Mouse (Mus musculus): Measurements from ENCODE around the gene Lrpprc.

Gene Lrpprc

DNA sequence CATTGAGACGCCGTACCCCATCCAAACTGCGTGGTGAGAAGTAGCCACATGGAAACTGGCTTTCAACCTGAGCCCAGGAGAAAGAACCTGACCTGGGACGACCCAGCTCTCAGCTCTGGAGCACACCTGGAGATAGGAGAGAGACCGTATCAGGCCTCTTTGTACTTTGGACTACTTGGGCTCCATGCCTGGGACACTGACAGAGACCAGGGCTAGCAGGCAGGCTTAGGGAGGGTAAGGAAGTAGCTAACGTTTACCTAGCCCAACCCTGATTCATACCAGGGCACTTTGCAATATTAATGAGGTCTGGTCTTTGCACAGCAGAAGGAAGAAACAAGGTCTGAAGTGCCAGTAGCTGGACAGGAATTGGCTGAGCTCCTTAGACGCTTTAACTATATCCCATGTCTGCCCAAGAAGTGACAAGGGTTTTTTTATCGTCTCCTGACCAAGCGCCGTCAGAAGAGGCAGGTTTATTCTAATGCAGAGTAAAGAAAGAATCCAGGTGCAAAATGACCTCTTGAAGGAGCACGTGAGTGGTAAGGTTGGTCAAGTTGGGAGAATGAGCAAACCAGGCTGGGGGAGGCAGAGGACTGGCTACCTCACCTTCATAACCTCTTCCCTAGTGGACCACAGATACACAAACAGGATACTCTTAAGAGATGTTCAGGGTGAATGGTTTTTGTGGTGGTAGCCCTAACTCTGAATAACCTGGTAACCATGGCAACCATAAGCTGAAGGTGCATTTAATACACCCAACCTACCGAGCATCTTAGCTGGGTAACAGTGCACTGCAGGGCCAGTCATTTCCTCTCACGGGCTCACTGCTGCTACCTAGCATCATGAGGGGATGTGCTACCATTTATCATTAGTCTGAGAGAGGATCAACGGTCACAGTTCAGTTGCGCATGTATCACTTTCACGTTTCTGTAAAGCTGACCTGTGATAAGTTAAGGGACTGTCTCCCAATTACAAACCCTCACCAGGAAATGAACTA, 117.9 kb downstream of the Lrpprc start:
- peak; percentile 51 for DNase-seq (ENCODE audit: low spot score)

DNA sequence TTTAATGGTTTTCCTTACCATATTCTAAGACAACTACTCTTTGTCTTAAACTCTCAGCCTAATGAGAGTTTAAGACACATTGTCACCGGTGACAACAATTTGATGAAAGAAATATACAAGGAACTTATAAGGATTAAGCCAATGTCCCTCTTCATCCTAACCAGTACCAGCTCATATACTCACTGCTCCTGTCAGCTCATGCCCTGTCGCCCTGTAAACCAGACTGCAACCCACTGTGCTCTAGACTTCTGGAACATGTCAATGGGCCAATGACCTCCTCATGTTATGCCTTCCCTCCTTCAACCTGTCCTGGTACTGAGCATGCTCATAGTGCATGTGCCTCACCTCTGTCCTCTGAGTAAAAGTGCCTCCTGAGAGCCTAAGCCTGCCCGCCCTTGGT, 122.7 kb downstream of the Lrpprc start:
- DNase-seq (ENCODE audit: low spot score), result no peak

DNA sequence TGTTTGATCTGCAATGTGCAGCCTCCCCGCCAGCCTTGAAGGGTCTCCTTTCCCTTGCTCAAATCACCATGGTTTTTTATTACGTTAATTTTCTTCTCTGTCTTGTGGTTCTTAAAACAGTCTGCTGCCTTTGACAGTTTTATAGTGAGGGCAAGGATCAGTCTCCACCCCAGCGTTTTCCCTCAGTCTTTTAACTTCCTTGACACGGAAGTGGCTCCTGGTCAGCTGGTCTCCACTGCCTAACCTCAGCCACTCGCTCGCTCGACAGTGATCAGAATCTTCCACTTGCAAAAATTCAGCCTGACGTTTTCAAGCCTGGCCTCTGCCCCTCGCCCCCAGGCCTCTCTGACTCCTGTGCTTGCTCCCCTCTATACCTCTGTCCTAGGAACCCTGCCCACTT, 124.9 kb downstream of the Lrpprc start:
- no peak for DNase-seq (ENCODE audit: low spot score)

GRCm38 (mm10) chr17:84665053-84665452, 125.5 kb downstream of the Lrpprc start:
- no peak for DNase-seq (ENCODE audit: low spot score)

GRCm38 (mm10) chr17:84658951-84659350, 131.6 kb downstream of the Lrpprc start:
- DNase-seq (ENCODE audit: low spot score), result no peak

- DNase-seq (ENCODE audit: low spot score), result no peak
These were observed 132.4 kb downstream of the Lrpprc start for GRCm38 (mm10) chr17:84658195-84658594.

- no peak for DNase-seq (ENCODE audit: low spot score)
These were observed 132.8 kb downstream of the Lrpprc start for GRCm38 (mm10) chr17:84657782-84658181.

- DNase-seq (ENCODE audit: low spot score), result no peak
These were observed 133.2 kb downstream of the Lrpprc start for GRCm38 (mm10) chr17:84657422-84657732.

DNA sequence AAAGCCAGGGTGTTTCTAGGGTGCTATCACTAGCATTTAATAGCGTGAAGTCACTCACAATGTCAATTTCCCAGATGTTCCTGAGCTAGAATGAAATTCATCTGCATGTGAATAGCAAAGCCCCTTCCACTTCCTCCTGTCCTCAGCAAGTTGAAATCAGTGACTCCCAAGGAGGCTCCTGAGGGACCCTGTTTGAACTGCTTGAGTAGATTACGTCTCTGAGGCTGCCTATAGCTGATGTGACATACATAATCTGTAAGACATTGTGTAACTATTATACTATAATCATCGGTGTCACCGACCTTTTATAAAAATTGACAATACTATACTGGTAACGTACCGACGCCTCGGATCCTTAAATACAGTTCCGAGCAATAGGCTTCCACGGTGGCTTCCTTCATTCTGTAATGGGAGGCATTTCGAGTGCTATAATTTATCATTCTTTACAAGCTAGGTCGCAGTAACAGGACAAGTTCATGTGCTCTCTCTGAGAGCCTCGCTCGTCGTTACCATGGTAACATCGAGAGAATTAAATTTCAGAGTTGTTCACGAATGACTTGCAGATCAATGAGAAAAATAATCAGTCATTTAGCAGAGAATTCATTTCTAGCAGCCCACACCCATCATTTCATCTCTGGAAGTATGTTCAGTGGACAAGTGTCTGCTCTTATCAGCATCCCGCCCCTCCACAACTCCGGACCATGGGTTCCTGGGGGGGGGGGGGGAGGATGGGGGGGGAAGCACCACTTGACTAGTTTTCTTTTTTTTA, 133.8 kb downstream of the Lrpprc start:
- DNase-seq (ENCODE audit: low spot score), result no peak

- no peak for DNase-seq (ENCODE audit: low spot score)
These were observed 134.4 kb downstream of the Lrpprc start for GRCm38 (mm10) chr17:84656205-84656604.

All from lung, postnatal 25 days (tissue).